Mouse (Mus musculus) macrophage (primary cell): ENCODE data around the gene Mip. TPM values are rescaled to one million over a fixed set of nuclear protein-coding genes. Genes with fewer than 3 reads are reported as not detected.
"Not testable (repeated sequence)": the region's sequence is repeated elsewhere in the genome, so short reads cannot be mapped to it uniquely, and the experiment has no call there.

Experiments used
- H3K27ac ChIP-seq: fragments of 350-480 bp; formaldehyde crosslinking; 2 replicates; pipeline ENCODE4 v1.9.0; 2021
- H3K36me3 ChIP-seq: fragments of 350-480 bp; formaldehyde crosslinking; 2 replicates; pipeline ENCODE4 v1.9.0; 2021; ENCODE audit errors: inconsistent target
- H3K4me3 ChIP-seq: fragments of 350-480 bp; formaldehyde crosslinking; 2 replicates; pipeline ENCODE4 v1.9.0; 2021; ENCODE audit errors: inconsistent target
- H3K79me2 ChIP-seq: fragments of 350-480 bp; formaldehyde crosslinking; 2 replicates; pipeline ENCODE4 v1.9.0; 2021; ENCODE audit errors: inconsistent target
- WGBS: methylation state at CpG from one replicate; pipeline ENCODE4 v1.1.7; 2026; ENCODE audit warnings: inconsistent platforms; ENCODE audit not compliant: missing documents; 5-methylcytosine and 5-hydroxymethylcytosine counted together
- polyA plus RNA-seq: library from polyadenylated mRNA; stranded (reverse); fragments of 250-400 nt; gene quantifications from 3 replicates; pipeline ENCODE4 v1.2.4, GENCODE M21; 2018; ENCODE audit warnings: inconsistent platforms

The Mip gene
- polyA plus RNA-seq, 1 experiment from 2014 or later = not detected

GRCm38 (mm10) chr10:128194551-128195461 lies 30.8 kb upstream of the Mip start:
- H3K79me2 ChIP-seq = no peaks in the 10 kb centered on the region
- no peaks in the 10 kb centered on the region for H3K36me3 ChIP-seq
- no peak overlapping the region for H3K27ac ChIP-seq
- WGBS = 2% methylated on average over 72 of the region's 79 CpGs
- H3K4me3 ChIP-seq = peak overlapping the region; percentile 34; the same call in 1 of the 2 replicates

- 91% methylated on average over 4 of the region's 6 CpGs for WGBS
- Histone ChIP-seq H3K4me3 (no peak overlapping the region), H3K36me3 (no peaks in the 10 kb centered on the region), H3K27ac (no peak overlapping the region), H3K79me2 (no peaks in the 10 kb centered on the region)
Measured at GRCm38 (mm10) chr10:128201856-128202255, 23.8 kb upstream of the Mip start.

GRCm38 (mm10) chr10:128204941-128205340 lies 20.7 kb upstream of the Mip start:
- H3K79me2 ChIP-seq = no peaks in the 10 kb centered on the region
- WGBS = 95% methylated on average over 15 of the region's 15 CpGs
- no peak overlapping the region for H3K27ac ChIP-seq
- no peaks in the 10 kb centered on the region for H3K36me3 ChIP-seq
- no peak overlapping the region for H3K4me3 ChIP-seq

GRCm38 (mm10) chr10:128208326-128208725 lies 17.3 kb upstream of the Mip start:
- H3K4me3 ChIP-seq = no peak overlapping the region
- no peak overlapping the region for H3K27ac ChIP-seq
- no peaks in the 10 kb centered on the region for H3K36me3 ChIP-seq
- WGBS = 93% methylated on average over 8 of the region's 10 CpGs
- peaks cover 4% of the 10 kb centered on the region; the same call in 1 of the 2 replicates for H3K79me2 ChIP-seq

GRCm38 (mm10) chr10:128209311-128210009 lies 16.2 kb upstream of the Mip start:
- H3K27ac ChIP-seq = no peak overlapping the region
- H3K79me2 ChIP-seq = peaks cover 4% of the 10 kb centered on the region; the same call in 1 of the 2 replicates
- H3K4me3 ChIP-seq = no peak overlapping the region
- 88% methylated on average over 11 of the region's 11 CpGs for WGBS
- no peaks in the 10 kb centered on the region for H3K36me3 ChIP-seq

GRCm38 (mm10) chr10:128210131-128210530 lies 15.5 kb upstream of the Mip start:
- peaks cover 4% of the 10 kb centered on the region; the same call in 1 of the 2 replicates for H3K79me2 ChIP-seq
- no peak overlapping the region for H3K4me3 ChIP-seq
- no peaks in the 10 kb centered on the region for H3K36me3 ChIP-seq
- H3K27ac ChIP-seq = no peak overlapping the region
- 95% methylated on average over 2 of the region's 2 CpGs for WGBS

- no peaks in the 10 kb centered on the region for H3K36me3 ChIP-seq
- 18% methylated on average over 14 of the region's 14 CpGs for WGBS
- peaks cover 4% of the 10 kb centered on the region; the same call in 1 of the 2 replicates for H3K79me2 ChIP-seq
- peak overlapping the region; percentile 28; the same call in 1 of the 2 replicates for H3K27ac ChIP-seq
- peak overlapping the region; percentile 96 for H3K4me3 ChIP-seq
Measured at GRCm38 (mm10) chr10:128210954-128211353, 14.7 kb upstream of the Mip start.

GRCm38 (mm10) chr10:128211390-128212108 lies 14.1 kb upstream of the Mip start, which contains the start of gene Spryd4:
Spryd4 (minus strand) TSS chr10:128211807.
- Histone ChIP-seq H3K79me2 (peaks cover 4% of the 10 kb centered on the region; the same call in 1 of the 2 replicates), H3K27ac (peak within 1 kb of the TSS; percentile 28)

GRCm38 (mm10) chr10:128212148-128212547 lies 13.5 kb upstream of the Mip start:
- Histone ChIP-seq H3K27ac (no peak overlapping the region), H3K79me2 (peaks cover 4% of the 10 kb centered on the region; the same call in 1 of the 2 replicates), H3K4me3 (peak overlapping the region; percentile 96), H3K36me3 (no peaks in the 10 kb centered on the region)
- 28% methylated on average over 6 of the region's 6 CpGs for WGBS

More at GRCm38 (mm10) chr10:128211390-128212108, 14.1 kb upstream of the Mip start, which contains the start of gene Spryd4:
- Histone ChIP-seq H3K4me3 (peak within 1 kb of the TSS; percentile 96), H3K36me3 (no peaks in the 10 kb centered on the region)
- WGBS = 0% methylated on average over 30 of the region's 30 CpGs

GRCm38 (mm10) chr10:128212871-128213323 lies 12.7 kb upstream of the Mip start:
- Histone ChIP-seq H3K27ac (no peak overlapping the region), H3K79me2 (peaks cover 4% of the 10 kb centered on the region; the same call in 1 of the 2 replicates), H3K36me3 (no peaks in the 10 kb centered on the region), H3K4me3 (peak overlapping the region; percentile 22)
- 2% methylated on average over 18 of the region's 18 CpGs for WGBS

- WGBS = 94% methylated on average over 4 of the region's 4 CpGs
- not testable (repeated sequence) for H3K79me2 ChIP-seq, H3K36me3 ChIP-seq, H3K27ac ChIP-seq, H3K4me3 ChIP-seq
Measured at GRCm38 (mm10) chr10:128214112-128214511, 11.5 kb upstream of the Mip start.

- WGBS = 43% methylated on average over 3 of the region's 5 CpGs
- H3K79me2 ChIP-seq = peaks cover 4% of the 10 kb centered on the region; the same call in 1 of the 2 replicates
- H3K36me3 ChIP-seq = no peaks in the 10 kb centered on the region
- no peak overlapping the region for H3K4me3 ChIP-seq
- H3K27ac ChIP-seq = no peak overlapping the region
Measured at GRCm38 (mm10) chr10:128214981-128215380, 10.7 kb upstream of the Mip start.

GRCm38 (mm10) chr10:128218387-128219117 lies 7.1 kb upstream of the Mip start:
- Histone ChIP-seq H3K36me3 (no peaks in the 10 kb centered on the region), H3K79me2 (no peaks in the 10 kb centered on the region), H3K4me3 (no peak overlapping the region), H3K27ac (no peak overlapping the region)
- WGBS = 94% methylated on average over 17 of the region's 18 CpGs
